Mouse (Mus musculus) limb, embryonic 11.5 days (tissue): ENCODE measurements around the gene Cnga1. TPM values are rescaled to one million over a fixed set of nuclear protein-coding genes. Genes with fewer than 3 reads are reported as not detected.

Source experiments
- ATAC-seq: fragments of 200-750 bp; cut with Nextera tagmentation; 2 replicates; pipeline ENCODE4 v1.8.0; 2017; ENCODE audit warnings: low read depth; ENCODE audit not compliant: insufficient number of reproducible peaks, low FRiP score, low TSS enrichment
- DNase-seq: peaks from one replicate; pipeline ENCODE4 v3.0.0-alpha.2; 2015; ENCODE audit warnings: low spot score
- H3K27ac ChIP-seq: fragments of 300-500 bp; sonication (generic); replicated peaks from 2 replicates; pipeline ENCODE4 v1.5.1; 2014; ENCODE audit warnings: low read depth, mild to moderate bottlenecking, low read length
- H3K27me3 ChIP-seq: fragments of 300-500 bp; sonication (generic); 2 replicates; pipeline ENCODE4 v1.6.1; 2014; ENCODE audit warnings: mild to moderate bottlenecking, low read length, mixed read lengths; ENCODE audit not compliant: control insufficient read depth, insufficient read depth
- H3K36me3 ChIP-seq: fragments of 300-500 bp; sonication (generic); 2 replicates; pipeline ENCODE4 v1.6.1; 2014; ENCODE audit warnings: mild to moderate bottlenecking, low read length, moderate library complexity, mixed read lengths; ENCODE audit not compliant: control insufficient read depth, insufficient read depth
- H3K4me1 ChIP-seq: fragments of 300-500 bp; sonication (generic); 2 replicates; pipeline ENCODE4 v1.6.1; 2014; ENCODE audit warnings: low read length, mixed read lengths; ENCODE audit not compliant: control insufficient read depth, insufficient read depth
- H3K4me2 ChIP-seq: fragments of 300-500 bp; sonication (generic); 2 replicates; pipeline ENCODE4 v1.6.1; 2014; ENCODE audit warnings: low read depth, mild to moderate bottlenecking, moderate library complexity; ENCODE audit not compliant: severe bottlenecking
- H3K4me3 ChIP-seq: fragments of 300-500 bp; sonication (generic); 2 replicates; pipeline ENCODE4 v1.5.1; 2014; ENCODE audit warnings: low read depth, low read length
- H3K9ac ChIP-seq: fragments of 300-500 bp; sonication (generic); 2 replicates; pipeline ENCODE4 v1.6.1; 2014; ENCODE audit warnings: mild to moderate bottlenecking, low read length
- H3K9me3 ChIP-seq: fragments of 300-500 bp; sonication (generic); 2 replicates; pipeline ENCODE4 v1.6.1; 2016; ENCODE audit warnings: low read length; ENCODE audit not compliant: control insufficient read depth
- WGBS: fragments of 180-500 bp; shearing (Covaris S2); extraction: QIAGEN DNeasy Blood & Tissue Kit; methylation state at CpG from one replicate; pipeline ENCODE4 v1.1.7; 2014; 5-methylcytosine and 5-hydroxymethylcytosine counted together
- polyA plus RNA-seq: library from polyadenylated mRNA; unstranded; fragments of >200 nt; fragmentation: Nextera tagmentation; extraction: Ambion mirVana; gene quantifications from 2 replicates; pipeline ENCODE4 v1.2.1, GENCODE M21; 2014

Gene Cnga1
- polyA plus RNA-seq, 1 experiment from 2014 or later: not detected

- Histone ChIP-seq H3K27ac (no peak overlapping the region), H3K4me1 (no peaks in the 10 kb centered on the region), H3K9me3 (no peaks in the 10 kb centered on the region), H3K9ac (no peak overlapping the region), H3K27me3 (no peaks in the 10 kb centered on the region), H3K4me3 (no peak overlapping the region), H3K4me2 (no peak overlapping the region), H3K36me3 (no peaks in the 10 kb centered on the region)
- 57% methylated on average over 3 of the region's 3 CpGs for WGBS
- no peak for ATAC-seq
- no peak for DNase-seq
These were observed 20.8 kb upstream of the Cnga1 start for GRCm38 (mm10) chr5:72664854-72665253.

- H3K4me1 ChIP-seq: no peaks in the 10 kb centered on the region
- no peak overlapping the region for H3K9ac ChIP-seq
- no peak overlapping the region for H3K27ac ChIP-seq
- DNase-seq: no peak
- no peaks in the 10 kb centered on the region for H3K9me3 ChIP-seq
- no peak overlapping the region for H3K4me3 ChIP-seq
- H3K4me2 ChIP-seq: no peak overlapping the region
- 91% methylated on average over 5 of the region's 5 CpGs for WGBS
- no peaks in the 10 kb centered on the region for H3K27me3 ChIP-seq
- H3K36me3 ChIP-seq: no peaks in the 10 kb centered on the region
- no peak for ATAC-seq
These were observed 20.1 kb upstream of the Cnga1 start for GRCm38 (mm10) chr5:72664126-72664525.

- 91% methylated on average over 6 of the region's 6 CpGs for WGBS
- ATAC-seq (no peak), DNase-seq (no peak)
These were observed 17.1 kb upstream of the Cnga1 start for GRCm38 (mm10) chr5:72661051-72661781.

GRCm38 (mm10) chr5:72658375-72658774 lies 14.3 kb upstream of the Cnga1 start:
- DNase-seq: no peak
- 0 out of 2 replicates have a peak, but pooled peaks cover 2% of the 10 kb centered on the region for H3K4me1 ChIP-seq
- no peak overlapping the region for H3K4me3 ChIP-seq
- no peaks in the 10 kb centered on the region for H3K27me3 ChIP-seq
- no peak for ATAC-seq
- H3K9ac ChIP-seq: no peak overlapping the region
- no peak overlapping the region for H3K4me2 ChIP-seq
- H3K27ac ChIP-seq: no peak overlapping the region
- WGBS: 88% methylated on average over 13 of the region's 13 CpGs
- H3K36me3 ChIP-seq: no peaks in the 10 kb centered on the region
- H3K9me3 ChIP-seq: no peaks in the 10 kb centered on the region

More at GRCm38 (mm10) chr5:72661051-72661781, 17.1 kb upstream of the Cnga1 start:
- Histone ChIP-seq H3K4me3 (no peak overlapping the region), H3K9ac (no peak overlapping the region), H3K27ac (no peak overlapping the region), H3K36me3 (no peaks in the 10 kb centered on the region), H3K27me3 (no peaks in the 10 kb centered on the region), H3K4me2 (no peak overlapping the region), H3K4me1 (0 out of 2 replicates have a peak, but pooled peaks cover 2% of the 10 kb centered on the region), H3K9me3 (no peaks in the 10 kb centered on the region)

DNA sequence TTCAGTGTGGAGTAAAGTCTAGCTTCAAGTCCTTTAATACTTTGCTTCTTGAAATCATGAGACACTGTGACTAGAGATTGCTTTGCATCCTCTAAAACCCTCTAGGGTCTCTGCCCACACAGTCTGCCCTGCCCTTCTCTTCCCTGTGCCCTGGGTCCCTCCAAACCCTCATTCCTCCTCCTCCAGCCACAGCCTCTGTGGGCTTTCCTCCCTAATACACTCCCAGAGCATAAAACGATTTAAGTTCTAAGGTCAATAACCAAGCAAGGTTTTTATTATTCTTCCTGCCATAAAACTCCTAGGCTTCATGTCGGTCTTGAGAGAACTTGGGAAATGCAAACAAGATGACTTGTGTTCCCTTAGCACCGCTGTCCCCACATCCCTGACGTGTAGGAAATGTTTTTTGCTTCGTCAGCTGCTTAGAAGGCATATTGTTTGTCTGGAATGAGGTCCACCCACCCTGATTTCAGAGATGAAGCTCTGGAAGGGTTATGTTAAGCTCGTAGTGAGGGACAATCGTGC lies 12.3 kb upstream of the Cnga1 start:
- no peak overlapping the region for H3K4me3 ChIP-seq
- ATAC-seq: no peak

GRCm38 (mm10) chr5:72653068-72653674 lies 9.1 kb upstream of the Cnga1 start:
- Histone ChIP-seq H3K9ac (no peak overlapping the region), H3K4me2 (no peak overlapping the region), H3K9me3 (no peaks in the 10 kb centered on the region), H3K4me1 (0 out of 2 replicates have a peak, but pooled peaks cover 2% of the 10 kb centered on the region), H3K27me3 (no peaks in the 10 kb centered on the region), H3K4me3 (no peak overlapping the region), H3K36me3 (no peaks in the 10 kb centered on the region), H3K27ac (no peak overlapping the region)
- WGBS: 82% methylated on average over 10 of the region's 10 CpGs
- ATAC-seq (no peak), DNase-seq (no peak)

More for the DNA sequence above, 12.3 kb upstream of the Cnga1 start:
- no peaks in the 10 kb centered on the region for H3K9me3 ChIP-seq
- H3K27ac ChIP-seq: no peak overlapping the region
- 0 out of 2 replicates have a peak, but pooled peaks cover 2% of the 10 kb centered on the region for H3K4me1 ChIP-seq
- no peak overlapping the region for H3K4me2 ChIP-seq
- H3K9ac ChIP-seq: no peak overlapping the region
- no peak for DNase-seq
- WGBS: 28% methylated on average over 7 of the region's 7 CpGs
- H3K27me3 ChIP-seq: no peaks in the 10 kb centered on the region
- H3K36me3 ChIP-seq: no peaks in the 10 kb centered on the region

DNA sequence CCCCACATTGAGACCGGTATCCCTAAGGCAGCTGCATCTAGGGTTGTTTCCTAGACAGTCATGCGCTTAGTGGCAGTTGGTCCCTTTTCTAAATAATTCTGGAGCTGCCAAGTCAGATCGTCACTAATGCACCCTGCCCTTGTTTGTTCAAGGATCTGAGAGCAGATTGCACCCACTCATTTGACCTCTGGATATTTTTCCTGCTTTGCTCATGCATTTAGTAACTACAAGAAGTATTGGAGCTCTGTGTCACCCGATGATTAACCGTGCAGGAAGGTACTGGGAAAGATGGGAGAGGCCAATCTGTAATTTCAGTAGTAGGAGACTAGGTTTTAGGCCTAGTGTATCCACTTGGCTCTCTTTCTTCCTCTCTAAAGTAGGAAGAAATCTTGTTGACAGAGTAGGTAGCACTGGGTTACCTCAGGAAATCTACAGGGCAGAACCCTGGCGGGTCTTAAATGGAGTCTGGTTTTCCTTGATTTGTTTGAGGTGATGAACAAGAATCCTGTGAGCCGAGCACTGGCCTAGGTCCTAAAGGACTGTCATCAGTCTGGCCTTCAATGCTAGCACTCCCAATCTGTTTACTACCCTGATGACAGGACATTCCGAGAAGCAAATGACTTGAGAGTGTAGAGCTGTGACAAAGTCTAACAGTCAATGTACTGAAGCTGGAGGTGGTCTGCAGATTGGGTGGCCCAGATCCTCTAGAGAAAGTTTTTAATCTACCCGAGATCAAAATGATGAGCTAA lies 5.1 kb upstream of the Cnga1 start:
- peaks cover 6% of the 10 kb centered on the region; the same call in 1 of the 2 replicates for H3K27me3 ChIP-seq
- WGBS: 79% methylated on average over 9 of the region's 9 CpGs
- DNase-seq: no peak
- H3K4me3 ChIP-seq: no peak overlapping the region
- H3K4me1 ChIP-seq: no peaks in the 10 kb centered on the region
- H3K9ac ChIP-seq: no peak overlapping the region
- H3K27ac ChIP-seq: no peak overlapping the region
- no peaks in the 10 kb centered on the region for H3K36me3 ChIP-seq
- H3K9me3 ChIP-seq: no peaks in the 10 kb centered on the region
- no peak for ATAC-seq
- no peak overlapping the region for H3K4me2 ChIP-seq

DNA sequence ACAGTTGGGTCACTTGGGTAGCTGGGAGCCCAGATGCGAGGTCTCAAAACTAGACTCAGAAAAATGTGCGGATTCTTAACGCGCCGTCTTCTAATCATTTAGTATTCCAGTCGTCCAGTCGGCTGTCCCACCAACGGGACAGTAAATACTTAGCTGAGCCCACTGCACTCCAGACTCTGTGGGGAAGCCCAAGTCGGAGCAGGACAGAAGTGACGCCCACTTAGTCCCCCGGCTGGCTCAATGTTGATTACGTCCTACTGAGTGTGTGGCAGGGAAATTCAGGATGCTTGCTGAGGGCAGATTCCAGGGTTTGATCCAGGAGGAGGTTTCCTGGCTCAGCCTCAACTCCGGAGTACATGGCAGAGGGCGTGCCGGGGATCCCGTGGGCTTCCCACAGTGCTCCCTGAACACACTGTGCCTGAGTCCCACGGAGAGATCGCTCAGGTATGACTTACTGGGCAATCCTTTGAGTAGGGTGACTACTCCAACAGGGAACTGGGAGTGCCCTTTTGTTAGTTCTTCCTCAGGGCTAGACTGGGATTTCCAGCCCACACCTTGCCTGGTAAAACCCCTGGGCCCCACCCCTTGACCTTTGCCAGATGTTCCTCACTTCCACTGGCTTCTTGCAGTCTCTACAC lies 4.0 kb upstream of the Cnga1 start:
- Histone ChIP-seq H3K4me1 (no peaks in the 10 kb centered on the region), H3K4me3 (peak overlapping the region; percentile 49), H3K4me2 (peak overlapping the region; percentile 89), H3K27ac (no peak overlapping the region), H3K9me3 (no peaks in the 10 kb centered on the region), H3K9ac (no peak overlapping the region), H3K27me3 (peaks cover 6% of the 10 kb centered on the region; the same call in 1 of the 2 replicates), H3K36me3 (no peaks in the 10 kb centered on the region)
- peak; percentile 52 for ATAC-seq
- WGBS: 6% methylated on average over 18 of the region's 18 CpGs
- DNase-seq: peak; percentile 38
